Mouse (Mus musculus): ENCODE results near the gene Wnt8b.

- no peak for TF ChIP-seq RCOR1 (IDR thresholded peaks at IDR 0.05; ENCODE audit: low read depth, low read length)
- no peak for TF ChIP-seq RAD21 (IDR thresholded peaks at IDR 0.05; ENCODE audit: low read depth, low read length)
- TF ChIP-seq TCF12 (IDR thresholded peaks at IDR 0.05; ENCODE audit: low read depth, low read length) = no peak
- TF ChIP-seq CTCF (IDR thresholded peaks at IDR 0.05 in 2 of 3, conservative IDR thresholded peaks at IDR 0.05 in 1 of 3; ENCODE audit: control insufficient read depth in 1 of 3, insufficient read depth in 1 of 3, low read depth in 2 of 3, low read length in 3 of 3, poor library complexity in 1 of 3, severe bottlenecking in 1 of 3) = no peak
- TF ChIP-seq E2F4 (IDR thresholded peaks at IDR 0.05; ENCODE audit: borderline replicate concordance, low read depth, low read length) = no peak
- TF ChIP-seq ZMIZ1 (IDR thresholded peaks at IDR 0.05; ENCODE audit: low read depth, low read length) = no peak
Observed at GRCm38 (mm10) chr19:44493128-44493527, at the start of gene Wnt8b.
